Mouse (Mus musculus) kidney, embryonic 14.5 days (tissue): ENCODE data around the gene Btnl2. TPM values are rescaled to one million over a fixed set of nuclear protein-coding genes. Genes with fewer than 3 reads are reported as not detected.

ENCODE experiments used
- ATAC-seq: fragments of 200-750 bp; cut with Nextera tagmentation; 2 replicates; pipeline ENCODE4 v1.8.0; 2017; ENCODE audit warnings: moderate number of reproducible peaks, mild to moderate bottlenecking, moderate TSS enrichment, moderate library complexity; ENCODE audit not compliant: low FRiP score, low TSS enrichment
- H3K27ac ChIP-seq: fragments of 300-500 bp; sonication (generic); 2 replicates; pipeline ENCODE4 v1.5.1; 2014; ENCODE audit warnings: low read depth, mild to moderate bottlenecking, low read length, moderate library complexity, mixed read lengths
- H3K27me3 ChIP-seq: fragments of 300-500 bp; sonication (generic); 2 replicates; pipeline ENCODE4 v1.6.1; 2014; ENCODE audit warnings: mild to moderate bottlenecking, low read length; ENCODE audit not compliant: control insufficient read depth, insufficient read depth
- H3K36me3 ChIP-seq: fragments of 300-500 bp; sonication (generic); 2 replicates; pipeline ENCODE4 v1.6.1; 2014; ENCODE audit warnings: low read length, mixed read lengths; ENCODE audit not compliant: control insufficient read depth, insufficient read depth
- H3K4me1 ChIP-seq: fragments of 300-500 bp; sonication (generic); 2 replicates; pipeline ENCODE4 v1.6.1; 2014; ENCODE audit warnings: low read length, mixed read lengths; ENCODE audit not compliant: control insufficient read depth, insufficient read depth
- H3K4me2 ChIP-seq: fragments of 300-500 bp; sonication (generic); replicated peaks from 2 replicates; pipeline ENCODE4 v1.6.1; 2014; ENCODE audit warnings: low read depth, mild to moderate bottlenecking, low read length
- H3K4me3 ChIP-seq: fragments of 300-500 bp; sonication (generic); 2 replicates; pipeline ENCODE4 v1.5.1; 2014; ENCODE audit warnings: mild to moderate bottlenecking, low read length
- H3K9ac ChIP-seq: fragments of 300-500 bp; sonication (generic); 2 replicates; pipeline ENCODE4 v1.6.1; 2014; ENCODE audit warnings: low read depth, mild to moderate bottlenecking, low read length, moderate library complexity
- H3K9me3 ChIP-seq: fragments of 300-500 bp; sonication (generic); 2 replicates; pipeline ENCODE4 v1.6.1; 2016; ENCODE audit warnings: low read length; ENCODE audit not compliant: control insufficient read depth
- WGBS: fragments of 180-500 bp; shearing (Covaris S2); extraction: QIAGEN DNeasy Blood & Tissue Kit; methylation state at CpG from one replicate; pipeline ENCODE4 v1.1.7; 2014; 5-methylcytosine and 5-hydroxymethylcytosine counted together
- polyA plus RNA-seq: library from polyadenylated mRNA; unstranded; fragments of >200 nt; fragmentation: Nextera tagmentation; extraction: Ambion mirVana; gene quantifications from 2 replicates; pipeline ENCODE4 v1.2.1, GENCODE M21; 2014

Gene Btnl2
- polyA plus RNA-seq, 1 experiment from 2014 or later: 0.14 TPM

DNA sequence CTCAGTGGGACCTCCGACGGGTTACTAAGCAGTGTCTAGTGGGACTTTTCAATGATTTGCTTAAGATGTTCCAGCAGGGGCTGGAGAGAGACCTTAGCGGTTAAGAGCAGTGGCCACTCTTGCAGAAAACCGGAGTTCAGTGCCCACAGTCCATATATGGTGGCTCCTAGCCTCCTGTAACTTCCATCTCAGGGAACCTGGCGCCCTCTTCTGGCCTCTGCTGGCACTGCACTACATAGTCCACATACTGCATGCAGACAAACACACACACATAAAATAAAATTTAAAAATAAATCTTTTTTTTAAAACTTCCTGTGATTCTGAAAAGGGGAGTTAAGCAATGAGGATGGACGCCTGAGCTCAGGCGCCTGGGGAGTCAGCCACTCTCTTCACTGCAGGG, 28.6 kb downstream of the Btnl2 start:
- Histone ChIP-seq H3K4me1 (no peaks in the 10 kb centered on the region), H3K9me3 (no peaks in the 10 kb centered on the region), H3K27ac (no peak overlapping the region), H3K4me3 (no peak overlapping the region), H3K4me2 (no peak overlapping the region), H3K36me3 (no peaks in the 10 kb centered on the region), H3K27me3 (no peaks in the 10 kb centered on the region), H3K9ac (no peak overlapping the region)
- 79% methylated on average over 7 of the region's 7 CpGs for WGBS
- no peak for ATAC-seq

DNA sequence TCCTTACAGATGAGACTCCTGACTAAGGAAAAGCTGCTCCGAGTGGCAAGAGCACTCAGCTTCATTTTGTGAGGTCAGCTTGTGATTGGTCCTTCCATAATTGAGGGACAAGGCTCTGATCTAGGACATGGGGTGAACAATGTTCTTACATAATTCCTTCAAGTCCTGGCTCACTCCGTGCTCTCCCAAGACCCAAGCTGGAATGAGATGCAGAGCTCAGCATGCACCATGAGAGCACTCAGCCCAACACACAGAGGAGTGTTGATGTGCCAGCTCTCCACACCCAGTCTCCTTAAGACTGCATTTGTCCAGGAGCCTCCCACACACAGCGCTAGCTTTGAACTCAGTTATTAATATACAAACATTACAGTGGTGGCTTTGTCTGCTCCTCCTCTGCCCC, 30.1 kb downstream of the Btnl2 start:
- no peak overlapping the region for H3K4me3 ChIP-seq
- ATAC-seq: no peak
- no peak overlapping the region for H3K9ac ChIP-seq
- H3K9me3 ChIP-seq: no peaks in the 10 kb centered on the region
- no peaks in the 10 kb centered on the region for H3K4me1 ChIP-seq
- no peaks in the 10 kb centered on the region for H3K27me3 ChIP-seq
- H3K4me2 ChIP-seq: no peak overlapping the region
- H3K36me3 ChIP-seq: no peaks in the 10 kb centered on the region
- H3K27ac ChIP-seq: no peak overlapping the region
- 67% methylated on average over 3 of the region's 3 CpGs for WGBS

DNA sequence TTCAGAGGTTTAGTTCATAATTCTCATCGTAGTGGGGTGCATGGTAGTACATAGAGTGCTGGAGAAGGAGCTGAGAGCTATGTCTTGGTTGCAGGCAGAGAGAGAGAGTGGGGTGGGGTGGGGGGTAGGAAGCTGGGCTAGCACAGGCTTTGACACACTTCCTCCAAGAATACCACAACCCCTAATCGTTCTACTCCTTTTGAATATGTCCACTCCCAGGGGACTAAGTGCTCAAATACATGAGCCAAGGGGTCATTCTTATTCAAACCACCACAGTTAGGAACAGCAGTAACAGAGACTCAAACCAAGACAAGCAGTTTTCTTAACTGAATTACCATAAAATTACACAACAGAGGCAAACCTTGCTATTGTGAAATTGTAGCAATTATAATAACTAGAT, 32.0 kb downstream of the Btnl2 start:
- Histone ChIP-seq H3K4me1 (no peaks in the 10 kb centered on the region), H3K9me3 (no peaks in the 10 kb centered on the region), H3K9ac (no peak overlapping the region), H3K4me2 (no peak overlapping the region), H3K27ac (no peak overlapping the region), H3K4me3 (no peak overlapping the region), H3K27me3 (no peaks in the 10 kb centered on the region), H3K36me3 (no peaks in the 10 kb centered on the region)
- 80% methylated on average over 2 of the region's 2 CpGs for WGBS
- ATAC-seq: no peak

DNA sequence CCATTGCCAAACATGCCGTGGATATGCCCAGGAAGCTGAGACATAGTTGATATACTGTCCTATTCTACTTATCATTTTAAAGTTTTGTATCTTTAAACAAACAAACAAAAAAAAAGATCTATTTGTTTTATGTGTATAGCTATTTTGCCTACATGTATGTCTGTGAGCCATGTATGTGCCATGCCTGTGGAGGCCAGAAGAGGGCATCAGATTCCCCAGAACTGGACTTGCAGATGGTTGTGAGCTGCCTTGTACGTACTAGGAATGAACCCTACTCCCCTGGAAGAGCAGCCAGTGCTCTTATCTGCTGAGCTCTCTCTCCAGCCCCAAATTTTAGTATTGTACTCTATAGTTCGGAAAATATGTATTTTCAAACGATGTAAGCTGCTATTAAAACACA, 33.9 kb downstream of the Btnl2 start:
- no peaks in the 10 kb centered on the region for H3K27me3 ChIP-seq
- H3K27ac ChIP-seq: no peak overlapping the region
- no peaks in the 10 kb centered on the region for H3K4me1 ChIP-seq
- WGBS: 38% methylated on average over 4 of the region's 4 CpGs
- no peak for ATAC-seq
- H3K36me3 ChIP-seq: no peaks in the 10 kb centered on the region
- no peak overlapping the region for H3K9ac ChIP-seq
- H3K9me3 ChIP-seq: no peaks in the 10 kb centered on the region
- H3K4me3 ChIP-seq: no peak overlapping the region
- H3K4me2 ChIP-seq: no peak overlapping the region

DNA sequence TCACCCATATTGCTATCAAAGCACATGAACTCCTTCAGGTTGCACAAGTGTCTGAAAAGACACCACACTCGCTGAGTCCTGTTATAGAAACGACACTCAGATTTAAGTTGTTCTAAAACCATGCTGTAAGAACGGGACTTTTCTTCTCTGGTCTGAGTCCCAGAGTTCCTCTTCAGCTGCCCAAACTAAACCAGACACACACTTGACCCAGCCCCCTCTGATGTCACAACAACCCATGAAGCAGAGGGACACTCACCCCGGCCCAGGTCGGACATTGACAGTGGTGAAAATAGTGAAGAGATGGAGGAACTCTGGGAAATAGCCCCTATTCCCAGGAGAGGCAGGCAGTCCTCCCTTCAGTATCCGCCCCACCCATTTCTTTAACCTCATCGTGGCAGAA, 36.9 kb downstream of the Btnl2 start:
- no peaks in the 10 kb centered on the region for H3K4me1 ChIP-seq
- no peaks in the 10 kb centered on the region for H3K27me3 ChIP-seq
- H3K27ac ChIP-seq: no peak overlapping the region
- H3K4me3 ChIP-seq: no peak overlapping the region
- no peaks in the 10 kb centered on the region for H3K9me3 ChIP-seq
- H3K9ac ChIP-seq: no peak overlapping the region
- 61% methylated on average over 7 of the region's 7 CpGs for WGBS
- no peak overlapping the region for H3K4me2 ChIP-seq
- no peak for ATAC-seq
- H3K36me3 ChIP-seq: no peaks in the 10 kb centered on the region

DNA sequence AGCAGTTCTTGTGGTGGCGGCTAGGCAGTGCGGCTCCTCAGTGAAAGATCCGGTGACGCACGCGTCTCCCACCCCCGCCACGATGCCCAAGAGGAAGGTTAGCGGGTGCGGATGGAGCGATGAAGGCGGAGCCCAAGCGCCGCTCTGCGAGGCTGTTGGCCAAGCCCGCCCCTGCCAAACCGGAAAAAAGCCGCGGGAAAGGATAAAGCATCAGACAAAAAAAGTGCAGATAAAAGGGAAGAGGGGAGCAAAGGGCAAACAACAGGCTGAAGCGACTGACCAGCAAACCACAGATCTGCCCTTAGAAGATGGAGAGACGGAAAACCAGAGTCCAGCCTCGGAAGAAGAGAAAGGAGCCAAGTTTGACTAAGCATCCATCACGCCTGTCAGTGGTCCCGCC, 37.7 kb downstream of the Btnl2 start:
- Histone ChIP-seq H3K4me3 (peak overlapping the region; percentile 34), H3K9me3 (no peaks in the 10 kb centered on the region), H3K9ac (0 out of 2 replicates have a peak overlapping the region, but pooled peaks have one; percentile 7), H3K27me3 (no peaks in the 10 kb centered on the region), H3K4me1 (no peaks in the 10 kb centered on the region), H3K27ac (no peak overlapping the region), H3K4me2 (peak overlapping the region; percentile 53), H3K36me3 (no peaks in the 10 kb centered on the region)
- WGBS: 5% methylated on average over 24 of the region's 24 CpGs
- ATAC-seq: 0 out of 2 replicates have a peak, but pooled peaks have one; percentile 32

DNA sequence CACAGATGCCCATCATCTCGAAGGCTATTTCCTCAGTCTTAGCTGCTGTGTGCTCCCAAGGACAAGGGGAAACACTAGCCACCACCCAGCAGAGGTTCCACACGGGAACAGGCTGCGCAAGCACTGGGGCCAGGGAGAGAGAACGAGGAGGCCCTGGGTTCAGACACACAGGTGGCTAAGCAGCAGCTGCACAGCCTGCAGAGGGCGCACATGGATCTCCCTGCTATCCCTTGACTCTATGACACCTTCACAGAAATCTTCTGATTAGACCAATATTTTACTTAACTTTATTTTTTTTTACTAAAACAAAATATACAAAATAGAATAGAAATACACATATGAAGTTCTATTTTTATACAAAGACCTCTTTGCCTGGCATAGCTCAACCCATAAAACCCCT, 42.7 kb downstream of the Btnl2 start:
- Histone ChIP-seq H3K36me3 (no peaks in the 10 kb centered on the region), H3K9ac (no peak overlapping the region), H3K4me1 (no peaks in the 10 kb centered on the region), H3K27me3 (0 out of 2 replicates have a peak, but pooled peaks cover 3% of the 10 kb centered on the region), H3K4me3 (no peak overlapping the region), H3K4me2 (no peak overlapping the region), H3K27ac (no peak overlapping the region), H3K9me3 (no peaks in the 10 kb centered on the region)
- whole genome bisulfite sequencing: 72% methylated on average over 5 of the region's 5 CpGs
- no peak for ATAC-seq

DNA sequence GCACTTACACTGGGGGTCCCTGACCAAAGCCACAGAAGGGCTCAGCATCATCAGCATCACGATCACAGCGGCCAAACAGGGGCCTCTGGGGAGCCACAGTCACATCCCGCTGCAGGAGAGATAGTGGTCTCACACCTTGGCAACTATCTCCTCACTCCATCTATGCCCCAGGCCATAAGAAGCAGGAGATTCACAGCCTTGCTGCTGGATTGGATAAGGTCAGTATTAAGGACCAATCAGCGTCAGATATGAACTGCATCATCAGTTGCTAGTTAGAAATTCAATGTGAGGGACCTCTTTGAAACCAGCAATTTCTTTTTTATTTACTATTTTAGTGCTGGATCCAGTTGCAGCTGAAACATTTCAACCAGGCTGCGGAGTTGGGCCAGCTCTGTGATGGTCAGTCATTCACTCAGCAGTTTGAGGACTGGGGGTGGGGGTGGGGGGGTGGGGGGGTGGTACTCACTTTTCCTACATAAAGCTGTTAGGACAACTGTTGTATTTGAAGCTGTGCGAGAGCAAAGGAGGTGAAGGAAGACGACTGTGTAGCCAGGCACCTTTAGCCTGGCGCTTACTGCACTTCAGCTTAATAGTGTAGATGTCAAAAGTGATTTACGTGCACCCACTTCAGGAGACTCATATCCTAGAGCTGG, 43.6 kb downstream of the Btnl2 start:
- no peak overlapping the region for H3K9ac ChIP-seq
- WGBS: 11% methylated on average over 9 of the region's 9 CpGs
- peak; percentile 88 for ATAC-seq
- H3K27ac ChIP-seq: peak overlapping the region; percentile 81; the same call in 1 of the 2 replicates
- peak overlapping the region; percentile 58 for H3K4me3 ChIP-seq
- no peaks in the 10 kb centered on the region for H3K9me3 ChIP-seq
- peak overlapping the region; percentile 65 for H3K4me2 ChIP-seq
- H3K4me1 ChIP-seq: no peaks in the 10 kb centered on the region
- 0 out of 2 replicates have a peak, but pooled peaks cover 3% of the 10 kb centered on the region for H3K27me3 ChIP-seq
- H3K36me3 ChIP-seq: no peaks in the 10 kb centered on the region

DNA sequence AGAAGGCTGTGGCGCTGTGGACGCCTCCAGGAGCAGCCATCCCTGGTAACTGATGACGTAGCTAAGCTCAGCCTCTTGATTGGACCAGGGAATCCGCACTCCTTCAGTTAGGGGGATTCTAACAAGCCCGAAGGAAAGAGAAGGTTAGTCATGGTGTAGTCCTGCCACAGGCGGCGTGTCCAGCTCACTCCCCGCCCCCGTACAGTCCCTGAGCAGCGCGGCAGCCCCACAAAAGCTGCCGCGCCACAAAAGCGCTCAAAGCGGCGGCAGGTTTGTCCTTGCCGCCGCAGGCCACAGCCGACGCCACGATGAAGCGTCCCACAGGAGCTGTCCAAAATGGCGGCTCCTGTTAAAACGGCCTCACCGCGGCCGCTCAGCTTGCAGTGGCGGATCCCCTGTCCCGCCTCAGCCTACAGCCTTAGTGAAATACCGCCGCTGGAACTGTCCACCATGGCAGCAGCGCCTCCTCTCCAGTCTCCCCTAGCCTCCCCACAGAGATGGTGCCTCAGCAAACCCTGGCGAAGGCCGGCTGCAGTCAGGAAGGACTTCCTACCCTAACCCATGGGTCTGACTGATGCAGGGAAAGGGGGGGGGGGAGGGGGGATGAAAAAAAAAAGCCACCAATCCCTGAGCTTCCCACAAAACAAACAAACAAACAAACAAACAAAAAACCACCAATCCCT, 44.2 kb downstream of the Btnl2 start, which contains the start of gene BC051142:
TSS of gene BC051142 (plus strand) at position 110 of the 683 bp plus-strand sequence.
- Histone ChIP-seq H3K4me1 (no peaks in the 10 kb centered on the region), H3K4me3 (peak within 1 kb of the TSS; percentile 58), H3K4me2 (peak within 1 kb of the TSS; percentile 65), H3K27me3 (0 out of 2 replicates have a peak, but pooled peaks cover 3% of the 10 kb centered on the region), H3K9me3 (no peaks in the 10 kb centered on the region), H3K9ac (peak within 1 kb of the TSS; percentile 61), H3K27ac (peak within 1 kb of the TSS; percentile 81; the same call in 1 of the 2 replicates), H3K36me3 (no peaks in the 10 kb centered on the region)
- peak; percentile 97 for ATAC-seq
- 7% methylated on average over 34 of the region's 34 CpGs for WGBS
